Mouse (Mus musculus) thymus, adult 2 months (tissue): ENCODE results near the gene Ppm1h.

Source experiments
- CTCF ChIP-seq: fragments of 200-500 bp; IDR thresholded peaks from 2 replicates; pipeline ENCODE4 v1.5.1; 2012; ENCODE audit warnings: mild to moderate bottlenecking, control low read depth, low read length, moderate library complexity, borderline replicate concordance; ENCODE audit not compliant: control insufficient read depth, poor library complexity, insufficient read depth; ENCODE audit errors: extremely low read depth
- POLR2A ChIP-seq: fragments of 200-500 bp; IDR thresholded peaks from 2 replicates; pipeline ENCODE4 v1.6.1; 2012; ENCODE audit warnings: mild to moderate bottlenecking, low read length, control low read depth, moderate library complexity; ENCODE audit not compliant: control insufficient read depth, poor library complexity, insufficient read depth; ENCODE audit errors: extremely low read depth

GRCm38 (mm10) chr10:122939546-122939945, 261.0 kb downstream of the Ppm1h start:
- no peak for TF ChIP-seq POLR2A
- TF ChIP-seq CTCF: no peak
